Mouse (Mus musculus) midbrain, embryonic 11.5 days (tissue): ENCODE measurements at regions not wholly inside any gene's neighbourhood (a gene's known extent, or its start where the extent isn't known, plus 50 kb on each side); places are given as distances from the start of the nearest gene placed in this dataset.
"Not testable (repeated sequence)": the region's sequence is repeated elsewhere in the genome, so short reads cannot be mapped to it uniquely, and the experiment has no call there.

Source experiments
- ATAC-seq: fragments of 200-750 bp; cut with Nextera tagmentation; 2 replicates; pipeline ENCODE4 v1.8.0; 2017; ENCODE audit warnings: moderate TSS enrichment, moderate library complexity; ENCODE audit not compliant: low FRiP score
- DNase-seq: peaks from one replicate; pipeline ENCODE4 v3.0.0; 2015; ENCODE audit warnings: low spot score; ENCODE audit errors: missing footprints
- H3K27ac ChIP-seq: fragments of 300-500 bp; sonication (generic); 2 replicates; pipeline ENCODE4 v1.5.1; 2014; ENCODE audit warnings: low read depth, low read length
- H3K27me3 ChIP-seq: fragments of 300-500 bp; sonication (generic); 2 replicates; pipeline ENCODE4 v1.6.1; 2014; ENCODE audit warnings: mild to moderate bottlenecking, low read length, moderate library complexity, mixed read lengths; ENCODE audit not compliant: control insufficient read depth, insufficient read depth
- H3K36me3 ChIP-seq: fragments of 300-500 bp; sonication (generic); 2 replicates; pipeline ENCODE4 v1.6.1; 2014; ENCODE audit warnings: mild to moderate bottlenecking, low read length, moderate library complexity, mixed read lengths; ENCODE audit not compliant: control insufficient read depth, insufficient read depth
- H3K4me1 ChIP-seq: fragments of 300-500 bp; sonication (generic); 2 replicates; pipeline ENCODE4 v1.6.1; 2014; ENCODE audit warnings: low read length; ENCODE audit not compliant: control insufficient read depth, insufficient read depth
- H3K4me2 ChIP-seq: fragments of 300-500 bp; sonication (generic); 2 replicates; pipeline ENCODE4 v1.6.1; 2014; ENCODE audit warnings: mild to moderate bottlenecking, moderate library complexity
- H3K4me3 ChIP-seq: fragments of 300-500 bp; sonication (generic); 2 replicates; pipeline ENCODE4 v1.5.1; 2014; ENCODE audit warnings: low read depth, low read length
- H3K9ac ChIP-seq: fragments of 300-500 bp; sonication (generic); 2 replicates; pipeline ENCODE4 v1.6.1; 2014; ENCODE audit warnings: low read length
- H3K9me3 ChIP-seq: fragments of 300-500 bp; sonication (generic); 2 replicates; pipeline ENCODE4 v1.6.1; 2016; ENCODE audit warnings: low read length; ENCODE audit not compliant: control insufficient read depth
- WGBS: fragments of 180-500 bp; shearing (Covaris S2); extraction: QIAGEN DNeasy Blood & Tissue Kit; methylation state at CpG from one replicate; pipeline ENCODE4 v1.1.7; 2014; 5-methylcytosine and 5-hydroxymethylcytosine counted together

DNA sequence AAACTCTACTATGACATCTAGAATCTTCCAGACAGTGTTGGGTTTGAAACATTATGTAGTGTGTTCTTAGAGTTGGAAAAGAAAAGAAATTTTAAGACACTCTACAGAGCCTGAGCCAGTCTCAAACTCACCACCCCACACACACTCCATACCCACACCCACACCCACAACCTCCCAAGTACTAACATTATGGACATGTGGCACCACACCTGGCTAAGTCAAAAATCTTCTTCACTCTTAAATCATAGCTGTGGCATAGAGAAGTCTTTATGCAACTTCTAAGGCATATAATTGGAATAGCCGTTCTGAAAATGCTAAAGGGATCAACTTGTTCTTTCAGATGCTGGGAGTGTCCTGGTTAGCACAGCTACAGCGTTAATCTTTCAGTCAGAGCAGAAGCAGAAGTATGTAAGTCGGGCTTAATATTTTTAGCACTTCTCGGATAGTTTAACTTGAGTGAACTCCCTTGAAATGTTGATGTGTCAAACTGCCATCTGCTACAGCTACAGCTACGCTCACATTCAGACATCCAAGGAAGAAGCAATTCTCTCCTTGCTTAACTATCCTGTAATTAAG lies 68.6 kb upstream of the Creb1 start:
- Histone ChIP-seq H3K4me1 (no peaks in the 10 kb centered on the region), H3K27ac (no peak overlapping the region), H3K4me3 (no peak overlapping the region), H3K4me2 (no peak overlapping the region), H3K9ac (no peak overlapping the region), H3K36me3 (no peaks in the 10 kb centered on the region), H3K27me3 (no peaks in the 10 kb centered on the region), H3K9me3 (no peaks in the 10 kb centered on the region)
- no peak for DNase-seq
- no peak for ATAC-seq
- 89% methylated on average over 5 of the region's 5 CpGs for whole genome bisulfite sequencing

DNA sequence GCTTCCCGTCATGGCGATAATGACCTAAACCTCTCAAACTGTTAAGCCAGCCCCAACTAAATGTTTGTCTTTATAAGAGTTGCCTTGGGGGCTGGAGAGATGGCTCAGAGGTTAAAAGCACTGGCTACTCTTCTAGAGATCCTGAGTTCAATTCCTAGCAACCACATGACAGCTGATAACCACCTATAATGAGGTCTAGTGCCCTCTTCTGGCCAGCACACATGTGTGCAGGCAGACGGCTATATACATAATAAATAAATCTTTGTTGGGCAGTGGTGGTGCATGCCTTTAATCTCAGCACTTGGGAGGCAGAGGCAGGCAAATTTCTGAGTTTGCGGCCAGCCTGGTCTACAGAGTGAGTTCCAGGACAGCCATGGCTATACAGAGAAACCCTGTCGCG lies 70.8 kb upstream of the Creb1 start:
- H3K4me2 ChIP-seq, H3K27ac ChIP-seq, H3K4me3 ChIP-seq, H3K27me3 ChIP-seq, H3K9ac ChIP-seq, H3K4me1 ChIP-seq, H3K9me3 ChIP-seq, ATAC-seq, H3K36me3 ChIP-seq, DNase-seq: not testable (repeated sequence)
- WGBS = 92% methylated on average over 6 of the region's 6 CpGs

DNA sequence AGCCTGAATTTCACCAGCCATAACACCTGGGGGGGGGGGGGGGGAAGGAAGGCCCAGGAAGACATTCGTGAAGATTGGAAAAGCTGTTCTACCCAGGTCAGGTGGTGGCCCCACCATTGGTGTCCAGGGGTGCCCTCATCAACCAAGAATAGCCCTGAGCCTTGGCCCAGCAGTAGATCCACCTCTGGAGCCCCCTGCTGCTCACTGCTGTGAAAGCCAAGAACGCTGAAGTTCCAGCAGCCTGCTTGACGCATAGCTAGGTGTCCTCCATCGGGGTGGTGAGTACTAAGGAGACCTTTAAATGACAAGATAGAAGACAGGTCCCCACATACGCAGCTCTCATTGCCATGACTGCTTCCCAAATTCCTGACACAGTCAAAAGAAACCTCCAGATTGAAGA lies 74.6 kb upstream of the Creb1 start:
- no peak overlapping the region for H3K4me3 ChIP-seq
- no peaks in the 10 kb centered on the region for H3K27me3 ChIP-seq
- H3K4me2 ChIP-seq = no peak overlapping the region
- no peak overlapping the region for H3K27ac ChIP-seq
- no peaks in the 10 kb centered on the region for H3K9me3 ChIP-seq
- 85% methylated on average over 5 of the region's 5 CpGs for WGBS
- no peak overlapping the region for H3K9ac ChIP-seq
- no peaks in the 10 kb centered on the region for H3K4me1 ChIP-seq
- H3K36me3 ChIP-seq = no peaks in the 10 kb centered on the region
- ATAC-seq = no peak
- peak; percentile 49 for DNase-seq

DNA sequence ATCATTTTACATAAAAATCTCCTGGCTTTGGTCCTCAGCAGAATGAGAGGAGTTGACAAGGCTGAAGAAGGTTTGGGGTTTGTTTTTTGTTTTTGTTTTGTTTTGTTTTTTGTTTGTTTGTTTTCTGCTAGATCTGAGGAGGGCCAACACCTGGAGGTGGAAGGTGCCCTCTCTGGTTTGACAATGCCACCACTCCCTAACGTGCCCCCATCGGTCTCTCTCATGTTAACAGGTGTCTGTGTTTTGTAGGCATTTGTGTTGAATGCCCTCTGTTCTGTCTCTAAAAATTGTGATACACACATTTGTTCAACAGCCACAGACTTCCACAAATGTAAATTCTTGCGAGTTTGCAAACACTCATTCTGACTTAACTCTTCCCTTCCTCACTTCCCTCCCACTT lies 83.3 kb upstream of the Creb1 start:
- Histone ChIP-seq H3K27me3 (no peaks in the 10 kb centered on the region), H3K9me3 (no peaks in the 10 kb centered on the region), H3K4me2 (no peak overlapping the region), H3K36me3 (no peaks in the 10 kb centered on the region), H3K27ac (no peak overlapping the region), H3K4me1 (peaks cover 11% of the 10 kb centered on the region), H3K4me3 (no peak overlapping the region), H3K9ac (no peak overlapping the region)
- DNase-seq = no peak
- 88% methylated on average over 3 of the region's 3 CpGs for WGBS
- no peak for ATAC-seq

DNA sequence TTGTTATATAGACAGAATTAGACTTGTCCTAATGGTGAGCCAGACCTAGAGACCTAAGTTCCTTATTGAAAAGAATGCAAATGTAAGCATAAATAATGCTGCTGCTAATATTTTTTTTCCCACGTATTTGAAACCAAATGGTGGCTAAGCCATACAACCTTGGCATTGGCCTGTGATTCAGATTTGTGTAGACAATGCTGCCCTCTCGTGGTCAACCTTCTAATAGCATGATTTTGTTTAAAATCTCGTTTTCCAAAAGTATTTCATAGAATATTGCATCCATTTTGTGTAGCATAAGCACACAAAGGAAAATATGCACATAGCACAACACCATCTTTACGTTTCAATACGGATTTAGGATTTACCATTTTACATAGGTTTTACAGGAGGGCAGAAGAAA lies 84.4 kb upstream of the Creb1 start:
- Histone ChIP-seq H3K27ac (no peak overlapping the region), H3K9ac (no peak overlapping the region), H3K4me1 (peaks cover 11% of the 10 kb centered on the region), H3K4me3 (no peak overlapping the region), H3K9me3 (no peaks in the 10 kb centered on the region), H3K27me3 (no peaks in the 10 kb centered on the region), H3K36me3 (no peaks in the 10 kb centered on the region), H3K4me2 (no peak overlapping the region)
- DNase-seq = peak; percentile 96
- WGBS = 1% methylated on average over 5 of the region's 5 CpGs
- no peak for ATAC-seq

DNA sequence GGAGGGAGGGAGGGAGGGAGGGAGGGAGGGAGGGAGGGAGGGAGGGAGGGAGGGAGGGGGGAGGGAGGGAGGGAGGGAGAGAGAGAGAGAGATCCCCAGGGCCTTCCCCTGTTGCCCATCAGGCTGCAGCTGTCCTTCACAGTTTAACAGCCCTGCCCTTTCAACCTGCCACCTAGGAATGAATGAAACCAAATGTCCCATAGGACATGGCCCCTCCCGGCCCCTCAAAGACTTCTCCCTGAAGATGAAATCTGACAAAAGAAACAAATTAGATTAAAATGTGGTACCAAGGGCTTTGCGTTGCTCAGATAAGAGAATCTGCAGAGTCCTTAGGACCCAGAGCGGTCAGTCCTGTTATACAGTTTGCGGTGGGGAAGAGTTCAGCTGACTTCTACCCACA lies 86.0 kb upstream of the Creb1 start:
- no peaks in the 10 kb centered on the region for H3K27me3 ChIP-seq
- no peaks in the 10 kb centered on the region for H3K9me3 ChIP-seq
- WGBS = 56% methylated on average over 4 of the region's 4 CpGs
- no peak overlapping the region for H3K9ac ChIP-seq
- H3K36me3 ChIP-seq = no peaks in the 10 kb centered on the region
- no peak overlapping the region for H3K4me3 ChIP-seq
- peak; percentile 87 for DNase-seq
- peaks cover 11% of the 10 kb centered on the region for H3K4me1 ChIP-seq
- ATAC-seq = 0 out of 2 replicates have a peak, but pooled peaks have one; percentile 43
- H3K4me2 ChIP-seq = no peak overlapping the region
- H3K27ac ChIP-seq = no peak overlapping the region

DNA sequence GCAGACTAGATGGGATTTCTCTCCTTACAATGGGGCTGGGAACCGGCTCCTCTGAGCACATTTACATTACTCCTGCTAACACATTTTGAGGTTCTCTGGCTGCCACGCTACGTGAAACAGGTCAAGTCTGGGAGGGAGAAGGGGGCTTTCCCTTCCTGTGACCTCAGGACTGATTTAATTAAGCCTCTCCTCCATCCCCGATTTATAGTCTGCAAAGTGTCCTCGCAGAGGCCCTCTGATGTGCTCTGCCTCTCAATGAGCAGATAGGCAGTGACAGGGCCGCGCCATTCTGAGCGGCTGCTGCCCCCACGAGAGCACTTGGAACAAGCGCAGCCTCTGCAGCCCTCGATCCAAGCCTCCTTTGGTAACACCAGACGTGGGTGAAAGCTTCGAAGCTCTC lies 86.5 kb upstream of the Creb1 start:
- 1% methylated on average over 13 of the region's 13 CpGs for WGBS
- Histone ChIP-seq H3K27ac (peak overlapping the region; percentile 44), H3K27me3 (no peaks in the 10 kb centered on the region), H3K9me3 (no peaks in the 10 kb centered on the region), H3K4me3 (no peak overlapping the region), H3K9ac (0 out of 2 replicates have a peak overlapping the region, but pooled peaks have one; percentile 18), H3K4me1 (peaks cover 11% of the 10 kb centered on the region), H3K36me3 (no peaks in the 10 kb centered on the region), H3K4me2 (peak overlapping the region; percentile 28; the same call in 1 of the 2 replicates)
- ATAC-seq = peak; percentile 92
- DNase-seq = peak; percentile 96

DNA sequence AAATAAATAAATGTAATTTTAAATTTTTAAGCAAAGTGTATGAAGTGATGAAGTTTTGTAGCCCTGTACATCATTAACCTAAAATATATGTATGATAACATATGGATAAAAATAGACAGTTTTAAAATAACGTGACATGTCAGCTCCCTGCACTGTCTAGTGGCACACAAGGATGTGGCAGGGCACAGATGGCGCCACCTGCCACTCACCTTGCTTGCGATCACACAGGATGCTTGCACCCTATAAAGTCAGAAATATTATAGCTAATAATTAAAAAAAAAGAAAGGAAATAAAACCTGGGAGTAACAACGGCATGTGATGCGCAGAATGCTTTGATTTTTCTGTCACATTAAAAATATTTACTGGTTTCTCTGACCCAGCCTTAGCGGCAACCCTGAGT lies 89.0 kb upstream of the Creb1 start:
- DNase-seq (no peak), ATAC-seq (no peak)
- no peak overlapping the region for H3K27ac ChIP-seq

DNA sequence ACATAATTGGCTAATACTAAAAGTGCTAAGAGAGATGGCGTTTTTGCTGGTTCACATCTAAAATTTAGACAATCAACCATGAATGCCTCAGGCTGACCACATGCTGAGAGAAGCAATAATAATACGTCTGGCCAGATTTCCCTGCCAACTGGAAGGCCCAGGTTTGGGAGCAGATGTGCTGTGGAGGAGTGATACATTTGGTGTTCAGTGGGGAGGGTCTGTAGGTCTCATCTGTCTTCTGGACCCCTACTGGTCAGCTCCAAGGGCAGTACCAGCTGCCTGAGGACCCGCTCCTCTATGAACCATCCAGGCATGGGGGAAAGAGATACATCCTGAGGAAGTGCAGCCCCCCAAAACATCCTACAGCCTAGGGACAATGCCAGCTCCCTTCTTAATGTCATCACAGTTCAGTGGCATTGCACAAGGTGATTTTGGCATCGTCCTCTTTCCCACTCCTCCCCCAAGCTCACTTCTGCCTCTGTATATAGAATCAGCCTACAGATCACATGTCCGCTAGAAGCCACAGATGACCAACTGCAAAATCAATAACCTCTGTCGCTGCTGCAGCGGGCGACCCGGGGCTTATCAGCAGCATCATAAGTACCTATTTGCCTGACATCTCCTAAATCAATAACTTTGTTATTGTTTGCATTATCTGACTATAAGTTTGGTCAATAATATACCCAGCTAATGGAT lies 90.1 kb upstream of the Creb1 start:
- H3K9me3 ChIP-seq = no peaks in the 10 kb centered on the region
- no peaks in the 10 kb centered on the region for H3K27me3 ChIP-seq
- H3K4me1 ChIP-seq = peaks cover 11% of the 10 kb centered on the region
- no peak overlapping the region for H3K4me2 ChIP-seq
- no peak overlapping the region for H3K9ac ChIP-seq
- ATAC-seq (no peak), DNase-seq (peak; percentile 49)
- H3K36me3 ChIP-seq = no peaks in the 10 kb centered on the region
- no peak overlapping the region for H3K27ac ChIP-seq
- 77% methylated on average over 9 of the region's 9 CpGs for WGBS
- H3K4me3 ChIP-seq = no peak overlapping the region

More for the DNA sequence above, 89.0 kb upstream of the Creb1 start:
- H3K9me3 ChIP-seq = no peaks in the 10 kb centered on the region
- no peak overlapping the region for H3K9ac ChIP-seq
- H3K27me3 ChIP-seq = no peaks in the 10 kb centered on the region
- H3K36me3 ChIP-seq = no peaks in the 10 kb centered on the region
- no peak overlapping the region for H3K4me3 ChIP-seq
- no peak overlapping the region for H3K4me2 ChIP-seq
- H3K4me1 ChIP-seq = peaks cover 11% of the 10 kb centered on the region
- 88% methylated on average over 6 of the region's 6 CpGs for WGBS
